Mouse (Mus musculus): ENCODE data around the gene Phf20.
"Not testable (repeated sequence)": the region's sequence is repeated elsewhere in the genome, so short reads cannot be mapped to it uniquely, and the experiment has no call there.

Gene Phf20

DNA sequence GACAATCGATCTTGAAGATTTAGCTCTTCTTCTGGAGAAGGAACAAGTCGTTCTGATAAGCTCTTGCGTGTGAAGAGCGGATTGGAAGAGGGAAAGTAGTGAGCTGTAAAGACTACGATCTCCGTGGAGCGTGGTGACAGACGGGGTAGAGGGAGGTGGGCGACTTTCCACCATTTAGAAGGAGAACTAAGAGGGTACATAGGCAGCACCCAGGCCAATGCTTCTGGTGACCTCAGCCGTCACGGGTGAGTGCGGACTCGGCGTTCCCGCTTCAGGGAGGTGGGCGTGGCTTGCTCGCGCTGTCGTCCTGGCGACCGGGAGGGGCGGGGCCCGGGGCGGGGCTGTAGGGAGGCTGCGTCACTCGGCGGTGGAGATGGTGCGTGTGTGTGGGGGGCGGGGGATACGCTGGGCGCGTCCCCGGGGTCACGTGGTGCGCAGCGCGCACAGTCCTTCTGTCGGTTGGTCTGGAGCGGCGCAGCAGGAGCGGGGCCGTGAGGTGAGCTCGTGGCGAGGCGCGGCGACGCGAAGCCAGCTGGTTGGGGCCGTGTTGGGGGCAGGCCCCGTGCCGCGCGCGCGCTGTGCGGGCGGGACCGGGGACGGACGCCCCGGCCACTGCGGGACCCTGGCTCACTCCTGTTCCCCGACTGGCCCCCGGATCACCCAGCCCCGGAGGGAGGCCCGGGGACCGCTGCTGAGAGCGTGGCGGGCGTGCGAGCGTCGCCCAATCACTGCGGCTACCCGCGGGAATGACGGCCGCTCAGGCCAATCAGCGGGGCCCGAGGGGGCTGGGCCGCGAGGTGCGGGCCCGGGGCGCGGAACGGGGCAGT is at the start of gene Phf20:
Phf20 (plus strand) TSS at position 165 of the 827 bp plus-strand sequence.
- DNase-seq: peak; percentile 98

DNA sequence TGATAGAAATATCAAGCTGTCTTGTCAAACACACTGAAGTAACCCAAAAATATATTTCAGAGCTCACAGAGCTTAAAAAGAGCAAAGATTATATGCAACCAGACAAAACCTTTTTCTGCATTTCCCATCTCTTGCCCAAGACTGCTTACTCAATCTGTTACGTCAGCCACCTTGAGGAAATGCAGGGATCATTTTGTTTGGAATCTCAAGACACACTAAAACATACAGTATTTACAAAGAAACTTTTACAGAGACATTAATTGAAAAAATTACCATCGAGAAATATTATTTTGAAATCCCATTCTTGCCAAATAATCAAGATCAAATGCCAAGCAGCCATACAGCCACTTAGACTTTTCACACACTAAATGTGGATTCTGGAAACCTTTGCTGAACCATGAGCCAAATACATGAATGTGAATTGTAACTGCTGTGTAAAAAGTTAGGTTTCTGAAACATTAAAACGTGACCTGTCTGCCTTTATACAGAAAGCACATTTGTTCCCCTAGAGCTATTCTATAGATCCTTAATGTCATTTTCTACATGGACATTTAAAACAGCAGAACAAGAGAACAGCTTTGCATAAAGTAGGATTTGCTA is 48.9 kb upstream of the Phf20 start:
- no peak for DNase-seq

DNA sequence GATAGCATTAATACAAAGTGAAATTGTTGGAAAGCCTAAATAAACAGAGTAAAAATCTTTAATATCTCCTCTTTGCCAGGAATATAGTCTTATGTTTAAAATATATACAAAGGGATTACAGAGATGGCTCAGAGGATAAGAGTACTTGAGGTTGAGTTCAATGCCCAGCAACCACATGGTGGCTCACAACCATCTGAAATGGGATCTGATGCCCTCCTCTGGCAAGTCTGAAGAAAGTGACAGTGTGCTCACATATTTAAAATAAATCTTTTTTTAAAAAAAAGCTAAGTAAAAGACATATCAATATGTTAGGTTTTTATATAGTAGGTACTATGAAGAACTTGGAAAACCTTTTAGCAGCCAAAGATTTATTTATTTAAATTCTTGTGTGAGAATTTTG is 44.7 kb upstream of the Phf20 start:
- DNase-seq: no peak

DNA sequence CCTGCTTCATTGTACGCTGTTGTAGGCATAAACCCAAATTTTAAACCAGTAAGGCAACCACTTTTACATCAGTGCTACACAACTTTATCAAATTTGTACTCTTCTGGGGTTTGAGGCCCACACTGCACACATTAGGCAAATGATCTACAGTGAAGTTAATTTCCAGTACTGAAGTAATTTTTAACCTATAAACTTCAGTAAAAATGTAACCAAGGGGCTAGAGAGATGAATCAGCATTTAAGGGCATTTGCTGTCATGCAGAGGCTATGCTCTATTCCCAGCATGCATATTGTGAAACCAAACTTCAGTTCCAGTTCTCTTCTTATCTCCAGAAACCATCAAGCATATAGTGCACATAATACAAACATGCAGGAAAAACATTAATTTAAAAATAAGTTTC is 30.8 kb upstream of the Phf20 start:
- peak; percentile 65 for DNase-seq

DNA sequence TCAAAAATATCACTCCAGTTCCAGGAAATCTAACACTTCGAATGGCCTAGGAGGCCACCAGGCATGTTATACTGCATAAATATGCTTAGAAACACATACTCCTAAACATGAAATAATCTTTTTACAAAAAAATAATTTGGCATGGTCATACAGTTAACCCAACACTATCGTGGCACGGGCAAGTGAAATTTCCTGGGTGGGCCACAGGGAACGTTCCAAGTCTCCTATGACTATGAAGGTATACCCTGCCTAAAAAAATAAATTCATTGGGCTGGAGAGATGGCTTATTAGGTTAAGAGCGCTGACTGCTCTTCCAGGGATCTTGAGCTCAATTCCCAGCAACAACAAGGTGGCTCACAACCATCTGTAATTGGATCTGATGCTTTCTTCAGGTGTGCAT is 29.7 kb upstream of the Phf20 start:
- no peak for DNase-seq

DNA sequence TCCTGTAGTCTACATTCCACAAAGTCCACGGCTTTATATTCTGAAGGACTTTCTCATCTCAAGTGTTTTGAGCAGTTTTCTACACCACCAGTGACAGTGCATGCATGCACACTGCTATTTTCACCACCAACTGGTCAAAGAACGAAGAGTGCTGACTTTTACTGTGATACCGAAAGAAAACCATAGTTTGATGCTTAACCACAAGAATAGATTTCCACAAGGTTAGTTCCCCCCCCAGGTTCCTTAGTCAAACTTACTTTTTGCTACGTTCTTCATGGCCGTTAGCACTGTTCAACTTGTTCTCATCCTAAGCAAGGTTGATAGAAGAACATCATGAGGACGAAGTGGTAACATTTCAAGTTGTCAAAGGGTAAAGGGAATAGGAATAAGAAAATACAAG is 19.2 kb upstream of the Phf20 start:
- DNase-seq: no peak

DNA sequence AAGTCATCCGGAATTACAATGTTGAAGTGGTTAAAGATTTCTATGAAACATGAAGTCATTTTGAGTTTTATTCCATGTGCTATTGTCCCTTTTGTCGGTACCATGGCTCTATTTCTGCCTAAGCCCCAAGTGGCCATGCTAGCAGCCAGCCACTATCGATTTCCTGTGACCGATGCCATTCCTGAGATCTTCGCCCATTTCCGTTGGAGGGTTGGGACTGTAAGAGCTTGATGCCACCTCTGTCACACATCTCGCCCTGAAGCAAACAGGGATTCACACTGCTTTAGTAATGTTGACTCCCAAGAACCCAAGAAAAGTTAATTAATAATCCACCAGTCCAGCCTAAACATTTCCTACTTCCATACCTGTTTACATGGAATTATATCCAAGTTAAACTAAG is 18.6 kb upstream of the Phf20 start:
- DNase-seq: no peak

DNA sequence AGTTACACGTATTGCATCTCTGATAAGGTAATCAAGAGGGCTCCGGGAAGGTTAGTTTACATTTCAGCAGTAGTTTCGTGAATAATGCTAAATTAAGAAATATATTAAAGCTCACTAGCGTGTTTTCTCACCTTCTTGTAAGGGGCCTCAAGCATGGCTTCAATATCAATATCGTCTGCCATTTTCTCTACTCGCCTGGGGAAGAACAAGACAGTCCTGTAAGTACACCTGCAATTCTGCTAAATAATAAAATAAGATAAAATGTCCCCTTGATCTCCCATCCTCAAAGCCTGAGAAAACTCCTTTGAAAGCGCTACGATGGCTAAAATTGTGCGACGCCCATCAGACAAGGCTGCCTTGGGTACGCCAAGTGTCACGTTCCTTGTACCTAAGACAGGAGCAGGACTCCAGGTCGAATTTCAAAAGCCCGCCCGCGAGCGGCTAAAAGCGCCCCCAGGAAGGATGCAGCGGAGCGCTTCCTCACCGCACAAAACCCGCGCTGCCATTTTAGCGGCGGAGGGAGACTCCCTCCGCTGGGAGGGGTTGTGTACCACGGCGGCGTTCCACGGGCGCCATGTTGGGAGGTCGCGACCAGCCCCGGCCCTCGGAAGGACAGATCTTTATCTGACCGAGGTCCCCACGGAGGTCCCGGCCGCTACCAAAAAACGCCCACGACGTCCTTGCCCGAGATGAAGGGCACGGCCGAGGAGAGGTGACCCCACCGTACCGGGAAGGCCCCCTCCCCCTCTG is 17.0 kb upstream of the Phf20 start:
- DNase-seq: peak; percentile 78

DNA sequence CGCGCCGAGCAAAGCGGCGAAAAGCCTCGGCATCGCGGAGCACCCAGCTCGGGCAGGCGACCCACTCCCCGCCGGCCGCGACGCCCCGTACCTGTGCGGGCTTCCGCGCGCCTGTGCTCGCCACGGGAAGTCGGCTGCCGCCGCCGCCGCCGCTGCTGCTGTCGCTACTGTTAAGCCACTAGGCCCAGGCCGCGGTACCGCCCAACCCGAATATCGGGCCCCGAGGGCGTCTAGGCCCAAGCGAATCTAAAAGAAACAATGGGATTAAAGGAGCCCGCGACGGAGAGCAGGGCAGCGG is 16.5 kb upstream of the Phf20 start:
- DNase-seq: no peak

DNA sequence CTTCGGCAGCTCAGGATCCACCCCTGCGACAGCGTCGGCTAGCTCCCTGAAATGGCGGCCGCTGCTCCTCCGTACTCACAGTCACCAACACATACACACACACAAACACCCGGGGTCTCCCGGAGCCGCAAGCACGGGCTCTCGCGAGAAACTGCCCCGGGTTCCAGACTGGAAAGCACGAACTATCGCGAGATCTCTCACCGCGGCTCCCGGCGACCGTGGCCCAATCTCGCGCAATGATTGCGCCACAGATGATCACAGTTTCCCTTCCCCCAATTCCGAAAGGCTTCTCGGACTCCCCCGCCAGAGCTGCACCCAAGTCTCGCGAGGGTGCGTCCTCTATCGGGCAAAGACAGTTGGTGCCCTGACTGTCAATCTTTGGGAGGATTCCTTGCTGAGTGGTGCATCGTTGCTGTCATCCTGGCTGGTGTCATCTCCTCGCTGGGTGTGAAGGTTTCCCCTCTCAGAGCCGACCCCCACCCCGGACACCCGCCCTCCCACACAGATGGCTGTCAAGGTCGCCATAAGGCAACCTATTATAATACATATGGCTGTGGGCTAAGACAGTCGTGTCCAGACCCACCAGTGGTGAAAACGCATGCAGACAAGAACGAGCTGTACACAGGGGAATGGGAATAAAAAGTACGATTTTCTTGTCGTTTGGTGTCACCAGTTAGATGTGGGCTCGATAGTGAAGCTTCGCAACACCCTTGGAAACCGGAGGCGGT is 16.0 kb upstream of the Phf20 start, which contains the start of gene Rbm39:
Rbm39 (minus strand) TSS at position 145 of the 728 bp plus-strand sequence.
- DNase-seq: peak; percentile 100

DNA sequence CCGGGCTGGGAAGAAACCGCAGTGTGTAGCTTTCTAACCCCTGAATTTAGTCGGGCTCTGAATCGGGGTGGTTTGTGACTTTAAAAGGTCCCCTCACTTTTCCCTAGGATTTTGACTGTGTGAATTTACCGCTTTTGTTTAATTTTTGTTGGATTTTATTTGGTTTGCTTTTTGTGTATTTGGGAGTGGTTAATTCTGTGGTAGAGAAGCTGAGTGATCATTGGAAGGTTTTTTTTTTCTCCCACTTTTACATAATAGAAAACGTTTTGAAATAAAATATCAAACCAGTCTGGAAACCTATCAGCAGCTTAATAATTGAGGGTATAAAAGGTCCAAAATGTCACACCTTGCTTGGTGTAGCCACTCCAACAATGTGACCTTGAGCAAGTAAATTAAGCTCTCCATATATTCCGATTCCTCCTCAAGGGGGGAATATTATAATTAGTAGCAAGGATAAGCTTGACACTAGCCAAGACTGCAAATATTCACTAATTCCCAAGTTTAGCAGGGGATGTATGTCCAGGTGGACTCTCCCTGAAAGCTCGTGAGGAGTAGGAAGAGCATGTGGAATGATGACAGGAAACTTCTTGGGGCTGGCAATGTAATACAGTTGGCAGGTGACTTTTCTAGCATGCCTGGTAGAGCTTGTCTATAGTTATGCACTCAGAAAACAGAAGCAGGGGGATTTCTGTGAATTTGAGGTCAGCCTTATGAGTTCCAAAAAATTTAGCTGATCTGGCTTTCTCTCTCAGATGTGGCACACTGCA is 15.3 kb upstream of the Phf20 start:
- DNase-seq: peak; percentile 42

DNA sequence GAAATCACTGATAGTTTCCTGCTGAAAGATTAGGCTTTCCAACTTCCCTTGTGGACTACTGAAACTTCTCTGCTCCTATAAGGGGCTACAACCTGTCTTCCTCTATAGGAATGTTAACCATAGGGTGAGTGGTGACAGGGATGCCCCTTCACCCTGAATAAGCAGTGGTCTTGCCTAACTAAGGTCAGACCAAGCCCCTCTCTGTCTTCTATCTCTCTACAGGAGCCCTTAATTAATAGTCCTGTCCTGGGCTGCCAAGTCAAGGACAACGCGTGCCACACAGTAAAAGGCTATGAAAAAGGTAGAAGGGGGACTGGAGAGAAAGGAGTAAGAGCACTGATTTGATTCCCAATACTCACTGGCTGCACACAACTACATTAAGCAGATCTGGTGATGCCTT is 14.7 kb upstream of the Phf20 start:
- no peak for DNase-seq

DNA sequence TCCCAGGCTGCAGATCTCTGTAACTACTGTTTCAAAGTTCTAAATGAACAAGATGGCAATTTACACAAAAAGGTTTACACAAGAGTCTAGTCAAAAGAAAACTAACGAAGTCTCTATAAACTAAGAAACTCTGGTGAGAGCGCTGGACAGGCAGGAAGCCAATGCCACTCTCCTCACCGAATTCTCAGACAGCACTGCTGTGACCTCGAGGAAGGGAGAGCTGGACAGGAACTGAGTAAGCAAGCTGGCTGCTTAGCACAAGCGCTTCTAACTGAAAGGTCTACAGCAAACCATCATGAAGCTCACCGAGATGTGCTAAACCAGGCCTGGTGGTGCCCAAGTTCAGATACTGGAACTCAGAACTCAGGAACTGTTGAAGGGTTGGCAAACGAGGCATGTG is 7.0 kb upstream of the Phf20 start:
- DNase-seq: not testable (repeated sequence)

DNA sequence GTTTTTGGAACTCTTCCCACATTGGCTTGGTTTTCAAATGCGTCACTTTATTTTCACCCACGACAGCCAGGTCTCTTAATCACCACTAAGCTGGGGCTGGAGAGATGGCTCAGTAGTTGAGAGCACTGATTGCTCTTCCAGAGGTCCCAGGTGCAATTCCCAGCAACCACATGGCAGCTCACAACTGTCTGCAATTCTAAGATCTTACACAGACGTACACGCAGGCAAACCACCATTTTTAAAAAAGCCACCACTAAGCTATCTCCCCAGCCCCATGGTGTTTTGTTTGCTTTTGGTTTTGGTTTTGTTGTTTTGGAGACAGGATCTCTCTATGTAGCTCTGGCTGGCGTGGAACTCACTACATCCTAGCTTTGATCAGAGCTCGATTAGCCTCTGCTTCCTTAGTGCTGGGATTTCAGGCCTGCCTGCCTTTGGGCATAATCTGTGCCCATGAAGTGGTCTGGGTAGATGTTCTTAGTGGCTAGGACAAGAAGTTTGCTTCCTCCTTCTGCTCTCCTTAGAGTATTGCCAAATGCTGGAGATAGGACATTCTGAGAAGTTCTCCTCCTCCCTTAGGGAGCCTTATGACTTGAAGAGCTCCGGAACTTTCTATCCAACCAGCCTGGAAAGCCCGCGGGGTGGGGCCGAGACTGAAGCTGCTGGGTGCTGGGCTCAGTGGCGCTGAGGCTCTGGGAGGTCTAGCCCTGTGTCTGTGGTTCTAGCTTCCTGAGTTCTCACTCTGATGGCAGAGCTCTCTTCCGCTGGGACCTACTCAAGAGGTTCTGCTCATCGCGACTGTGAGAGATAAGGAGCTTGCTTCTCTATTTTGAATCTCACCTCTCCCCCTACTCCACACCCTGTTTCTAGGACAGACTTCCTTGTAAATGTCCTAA is 6.0 kb upstream of the Phf20 start:
- no peak for DNase-seq

DNA sequence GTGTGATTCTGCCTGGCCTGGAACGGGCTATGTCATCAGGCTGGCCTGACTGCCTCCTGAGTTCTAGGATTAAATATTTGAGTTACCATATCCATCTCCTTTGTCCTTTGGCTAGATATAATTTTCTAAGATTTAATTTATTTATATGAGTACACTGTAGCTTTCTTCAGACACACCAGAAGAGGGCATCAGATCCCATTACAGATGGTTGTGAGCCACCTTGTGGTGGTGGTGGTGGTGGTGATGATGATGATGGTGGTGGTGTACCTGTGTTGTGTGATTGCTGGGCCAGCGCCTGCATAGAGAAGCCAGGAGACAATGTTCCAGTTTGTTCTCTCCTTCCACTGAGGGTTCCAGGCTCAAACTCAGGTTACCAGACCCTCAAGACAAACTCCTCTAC is 4.7 kb upstream of the Phf20 start:
- DNase-seq: no peak

DNA sequence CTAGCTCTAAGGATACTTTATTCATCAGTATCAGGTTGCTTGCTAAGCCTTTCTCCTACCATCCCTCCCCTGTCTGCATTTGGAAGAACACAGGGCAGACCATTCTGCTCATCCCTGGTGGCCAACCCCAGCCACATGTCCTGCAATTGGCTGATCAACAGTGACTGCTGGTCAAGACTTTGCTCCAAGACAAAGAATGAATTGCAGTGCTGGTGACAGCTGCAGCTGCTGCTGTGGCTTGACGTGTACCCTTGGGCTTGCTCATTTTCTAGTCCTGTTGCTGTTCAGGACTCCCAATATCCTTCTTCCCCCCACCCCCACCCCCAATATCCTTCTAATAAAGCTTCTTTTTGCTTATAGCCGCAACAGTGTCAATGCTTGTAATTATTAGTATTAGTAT is 4.2 kb upstream of the Phf20 start:
- no peak for DNase-seq

DNA sequence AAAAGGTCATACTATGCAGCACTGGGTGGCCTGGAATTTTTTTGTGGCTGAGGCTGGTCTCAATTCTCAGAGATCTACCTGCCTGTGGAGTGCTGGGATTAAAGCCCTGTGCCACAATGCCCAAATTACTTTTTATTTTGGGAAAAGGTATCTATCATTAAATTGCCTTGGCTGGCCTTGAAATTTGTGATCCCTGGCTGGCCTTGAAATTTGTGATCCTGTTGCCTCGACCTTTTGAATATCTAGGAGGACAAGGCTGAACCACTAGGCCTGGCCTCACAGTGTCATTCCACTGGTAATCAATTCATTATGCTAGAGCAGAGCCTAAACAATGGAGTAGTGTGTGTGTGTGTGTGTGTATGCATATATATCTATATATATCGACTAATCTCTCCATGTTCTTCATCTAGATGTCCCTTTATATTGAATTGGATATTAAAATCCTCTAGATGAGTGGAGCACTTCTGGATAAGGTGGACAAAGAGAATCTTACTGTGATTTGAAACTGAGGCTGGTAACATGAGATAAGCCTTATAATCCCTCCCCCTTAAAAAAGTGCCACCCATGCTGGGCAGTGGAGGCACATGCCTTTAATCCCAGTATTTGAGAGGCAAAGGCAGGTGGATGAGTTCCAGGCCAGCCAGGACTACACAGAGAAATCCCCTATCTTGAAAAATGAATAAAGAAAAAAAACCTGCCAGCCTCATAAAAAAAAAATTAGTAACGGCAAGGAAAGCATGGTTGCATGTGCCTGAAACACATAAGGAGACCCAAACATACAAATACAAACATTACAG is 3.0 kb upstream of the Phf20 start:
- DNase-seq: no peak

DNA sequence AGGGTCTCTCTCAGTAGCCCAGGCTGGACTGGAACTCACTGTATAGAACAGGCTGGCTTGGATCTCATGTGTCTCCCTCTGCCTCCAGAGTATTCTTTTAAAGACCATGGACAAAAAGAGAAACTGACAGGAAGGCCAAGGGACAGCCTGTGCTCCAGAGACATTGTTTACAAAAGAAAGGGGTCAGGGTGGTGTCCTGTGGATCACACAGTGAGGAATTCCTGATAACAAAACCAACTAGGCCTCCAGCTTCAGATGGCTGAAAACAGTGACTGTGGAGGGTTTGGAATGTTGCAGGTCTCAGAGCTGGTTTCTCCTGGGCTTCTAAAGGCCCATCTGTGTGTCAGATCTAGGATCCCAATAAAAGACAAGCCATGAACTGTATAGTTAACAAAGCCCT is 1.7 kb upstream of the Phf20 start:
- no peak for DNase-seq

DNA sequence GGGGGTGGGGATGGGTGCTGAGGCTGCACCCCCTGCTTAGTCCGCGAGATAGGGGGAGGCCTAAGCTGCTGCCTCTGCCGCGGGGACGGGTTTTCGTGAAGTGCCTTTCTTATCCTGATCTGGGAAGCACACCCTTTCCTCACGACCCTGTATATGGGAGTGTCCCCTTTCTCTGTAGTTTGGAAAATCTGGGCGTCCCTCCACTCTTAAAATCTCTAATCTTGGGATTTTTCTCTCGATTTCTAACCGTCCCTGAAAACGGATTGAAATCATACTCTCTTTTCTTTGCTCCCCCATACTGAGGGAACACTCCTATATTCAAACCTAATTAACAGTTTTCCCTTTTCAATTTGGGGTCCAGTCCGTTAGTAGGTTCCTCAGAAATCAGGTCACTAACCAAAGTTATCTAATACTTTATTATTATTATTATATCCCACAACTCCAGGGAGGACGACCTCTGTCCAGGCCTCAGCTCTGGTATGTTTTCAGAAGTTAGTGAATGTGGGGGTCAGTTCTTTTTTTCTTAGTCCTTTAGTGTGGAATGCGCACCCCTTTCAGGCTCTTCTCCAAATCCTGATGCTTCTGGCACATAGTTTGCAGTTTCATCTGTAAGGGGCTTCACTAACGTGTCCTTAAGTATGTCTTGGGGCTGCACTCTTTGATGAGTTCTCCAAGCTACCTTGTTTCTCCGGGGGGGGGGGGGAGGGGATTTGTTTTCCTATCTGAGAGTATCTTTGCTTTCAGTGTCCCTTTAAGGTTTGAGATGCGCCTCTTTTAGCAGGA is 1.1 kb downstream of the Phf20 start:
- no peak for DNase-seq

DNA sequence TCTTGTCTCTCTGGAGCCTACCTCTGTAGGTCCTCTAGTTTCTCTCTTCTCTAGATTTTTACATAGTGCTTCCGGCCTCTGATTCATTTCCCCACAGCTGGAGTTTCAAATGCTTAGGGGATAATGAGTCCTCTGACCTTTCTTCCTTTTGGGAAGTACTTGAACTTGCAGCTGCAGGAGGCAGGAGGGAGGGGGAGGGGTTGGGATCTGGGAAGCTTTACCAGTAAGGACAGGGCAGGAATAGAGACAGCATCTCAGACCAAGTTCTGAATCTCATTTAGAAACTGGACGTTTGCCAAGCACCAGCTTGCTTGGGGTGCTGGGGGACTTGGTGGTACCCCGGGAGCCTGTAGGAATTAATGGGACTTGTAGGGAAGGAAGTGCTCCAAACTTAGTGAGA is 3.7 kb downstream of the Phf20 start:
- DNase-seq: no peak
